Mouse (Mus musculus) intestine, embryonic 16.5 days (tissue): ENCODE measurements around the gene Pgap2. TPM values are rescaled to one million over a fixed set of nuclear protein-coding genes. Genes with fewer than 3 reads are reported as not detected.

ENCODE experiments used
- ATAC-seq: fragments of 200-750 bp; cut with Nextera tagmentation; 2 replicates; pipeline ENCODE4 v1.8.0; 2017; ENCODE audit warnings: moderate TSS enrichment, moderate library complexity
- H3K27ac ChIP-seq: fragments of 300-500 bp; sonication (generic); 2 replicates; pipeline ENCODE4 v1.5.1; 2014; ENCODE audit warnings: mild to moderate bottlenecking, low read length
- H3K27me3 ChIP-seq: fragments of 300-500 bp; sonication (generic); replicated peaks from 2 replicates; pipeline ENCODE4 v1.6.1; 2014; ENCODE audit warnings: low read length, control low read depth, mixed read lengths; ENCODE audit not compliant: control insufficient read depth, insufficient read depth
- H3K36me3 ChIP-seq: fragments of 300-500 bp; sonication (generic); 2 replicates; pipeline ENCODE4 v1.6.1; 2014; ENCODE audit warnings: low read length, control low read depth; ENCODE audit not compliant: control insufficient read depth, insufficient read depth
- H3K4me1 ChIP-seq: fragments of 300-500 bp; sonication (generic); 2 replicates; pipeline ENCODE4 v1.6.1; 2014; ENCODE audit warnings: low read length, control low read depth, mixed read lengths; ENCODE audit not compliant: control insufficient read depth, insufficient read depth
- H3K4me2 ChIP-seq: fragments of 300-500 bp; sonication (generic); 2 replicates; pipeline ENCODE4 v1.6.1; 2014; ENCODE audit warnings: low read depth, low read length, control low read depth
- H3K4me3 ChIP-seq: fragments of 300-500 bp; sonication (generic); 2 replicates; pipeline ENCODE4 v1.5.1; 2014; ENCODE audit warnings: mild to moderate bottlenecking, low read length
- H3K9ac ChIP-seq: fragments of 300-500 bp; sonication (generic); 2 replicates; pipeline ENCODE4 v1.6.1; 2014; ENCODE audit warnings: low read depth, low read length
- H3K9me3 ChIP-seq: fragments of 300-500 bp; sonication (generic); 2 replicates; pipeline ENCODE4 v1.6.1; 2016; ENCODE audit warnings: low read length, control low read depth; ENCODE audit not compliant: control insufficient read depth
- WGBS: fragments of 180-500 bp; shearing (Covaris S2); extraction: QIAGEN DNeasy Blood & Tissue Kit; methylation state at CpG from one replicate; pipeline ENCODE4 v1.1.7; 2014; 5-methylcytosine and 5-hydroxymethylcytosine counted together
- polyA plus RNA-seq: library from polyadenylated mRNA; unstranded; fragments of >200 nt; fragmentation: Nextera tagmentation; extraction: Ambion mirVana; gene quantifications from 2 replicates; pipeline ENCODE4 v1.2.1, GENCODE M21; 2015

The Pgap2 gene
- polyA plus RNA-seq, 1 experiment from 2014 or later = 126 TPM

- no peak for ATAC-seq
- peak overlapping the region; percentile 74 for H3K9ac ChIP-seq
- no peaks in the 10 kb centered on the region for H3K27me3 ChIP-seq
- H3K27ac ChIP-seq = peak overlapping the region; percentile 94
- H3K4me1 ChIP-seq = peaks cover 4% of the 10 kb centered on the region
- 48% methylated on average over 3 of the region's 3 CpGs for WGBS
- H3K4me2 ChIP-seq = peak overlapping the region; percentile 79
- H3K9me3 ChIP-seq = no peaks in the 10 kb centered on the region
- no peaks in the 10 kb centered on the region for H3K36me3 ChIP-seq
- peak overlapping the region; percentile 87 for H3K4me3 ChIP-seq
Measured at GRCm38 (mm10) chr7:102211071-102211470, 1.1 kb downstream of the Pgap2 start.

- Histone ChIP-seq H3K27ac (no peak overlapping the region), H3K9me3 (no peaks in the 10 kb centered on the region), H3K4me2 (peak overlapping the region; percentile 64), H3K4me1 (peaks cover 14% of the 10 kb centered on the region), H3K27me3 (no peaks in the 10 kb centered on the region), H3K9ac (no peak overlapping the region), H3K36me3 (no peaks in the 10 kb centered on the region), H3K4me3 (no peak overlapping the region)
- WGBS = 32% methylated on average over 1 of the region's 1 CpGs
- ATAC-seq = no peak
Measured at GRCm38 (mm10) chr7:102221899-102222298, 11.9 kb downstream of the Pgap2 start.

- peak; percentile 61 for ATAC-seq
- Histone ChIP-seq H3K36me3 (no peaks in the 10 kb centered on the region), H3K4me2 (peak overlapping the region; percentile 64), H3K9me3 (no peaks in the 10 kb centered on the region), H3K4me1 (peaks cover 14% of the 10 kb centered on the region), H3K9ac (peak overlapping the region; percentile 77), H3K27ac (peak overlapping the region; percentile 83), H3K27me3 (no peaks in the 10 kb centered on the region), H3K4me3 (peak overlapping the region; percentile 75)
- WGBS = under 1% methylated on average over 9 of the region's 13 CpGs
Measured at GRCm38 (mm10) chr7:102222336-102222735, 12.3 kb downstream of the Pgap2 start.

- no peaks in the 10 kb centered on the region for H3K36me3 ChIP-seq
- H3K27ac ChIP-seq = peak overlapping the region; percentile 83
- H3K9me3 ChIP-seq = no peaks in the 10 kb centered on the region
- peak overlapping the region; percentile 64 for H3K4me2 ChIP-seq
- ATAC-seq = peak; percentile 82
- 1% methylated on average over 31 of the region's 31 CpGs for WGBS
- peak overlapping the region; percentile 75 for H3K4me3 ChIP-seq
- H3K27me3 ChIP-seq = no peaks in the 10 kb centered on the region
- H3K9ac ChIP-seq = peak overlapping the region; percentile 77
- peaks cover 14% of the 10 kb centered on the region for H3K4me1 ChIP-seq
Measured at GRCm38 (mm10) chr7:102222830-102223556, 13.0 kb downstream of the Pgap2 start.

GRCm38 (mm10) chr7:102223883-102224738, 14.1 kb downstream of the Pgap2 start:
- Histone ChIP-seq H3K4me1 (peaks cover 14% of the 10 kb centered on the region), H3K27me3 (no peaks in the 10 kb centered on the region), H3K4me3 (peak overlapping the region; percentile 75), H3K27ac (peak overlapping the region; percentile 75), H3K36me3 (no peaks in the 10 kb centered on the region), H3K9ac (peak overlapping the region; percentile 77), H3K4me2 (peak overlapping the region; percentile 64), H3K9me3 (no peaks in the 10 kb centered on the region)
- peak; percentile 54 for ATAC-seq
- 67% methylated on average over 5 of the region's 5 CpGs for WGBS

- Histone ChIP-seq H3K4me1 (peaks cover 14% of the 10 kb centered on the region), H3K9ac (no peak overlapping the region), H3K27me3 (no peaks in the 10 kb centered on the region), H3K4me2 (no peak overlapping the region), H3K9me3 (no peaks in the 10 kb centered on the region), H3K27ac (no peak overlapping the region), H3K36me3 (no peaks in the 10 kb centered on the region; the same call in 1 of the 2 replicates), H3K4me3 (no peak overlapping the region)
- ATAC-seq = no peak
- whole genome bisulfite sequencing = 96% methylated on average over 6 of the region's 6 CpGs
Measured at GRCm38 (mm10) chr7:102226051-102226450, 16.0 kb downstream of the Pgap2 start.

GRCm38 (mm10) chr7:102228049-102228670, 18.2 kb downstream of the Pgap2 start:
- no peak for ATAC-seq
- Histone ChIP-seq H3K27me3 (no peaks in the 10 kb centered on the region), H3K9me3 (no peaks in the 10 kb centered on the region), H3K9ac (no peak overlapping the region), H3K36me3 (no peaks in the 10 kb centered on the region; the same call in 1 of the 2 replicates), H3K4me1 (peaks cover 14% of the 10 kb centered on the region), H3K27ac (no peak overlapping the region), H3K4me3 (no peak overlapping the region), H3K4me2 (no peak overlapping the region)
- 71% methylated on average over 4 of the region's 4 CpGs for WGBS

- Histone ChIP-seq H3K4me1 (peaks cover 4% of the 10 kb centered on the region), H3K36me3 (no peaks in the 10 kb centered on the region; the same call in 1 of the 2 replicates), H3K9ac (no peak overlapping the region), H3K27me3 (no peaks in the 10 kb centered on the region), H3K4me2 (no peak overlapping the region), H3K9me3 (no peaks in the 10 kb centered on the region), H3K27ac (no peak overlapping the region), H3K4me3 (no peak overlapping the region)
- WGBS = 93% methylated on average over 6 of the region's 6 CpGs
- no peak for ATAC-seq
Measured at GRCm38 (mm10) chr7:102229814-102230213, 19.8 kb downstream of the Pgap2 start.

- Histone ChIP-seq H3K27me3 (no peaks in the 10 kb centered on the region), H3K9me3 (no peaks in the 10 kb centered on the region), H3K4me2 (no peak overlapping the region), H3K4me1 (no peaks in the 10 kb centered on the region), H3K27ac (no peak overlapping the region), H3K9ac (no peak overlapping the region), H3K4me3 (no peak overlapping the region), H3K36me3 (peaks cover 14% of the 10 kb centered on the region)
- 67% methylated on average over 4 of the region's 4 CpGs for WGBS
- no peak for ATAC-seq
Measured at GRCm38 (mm10) chr7:102233059-102233458, 23.1 kb downstream of the Pgap2 start.
